Mouse (Mus musculus): ENCODE data around the gene Wfdc2. TPM values are rescaled to one million over a fixed set of nuclear protein-coding genes. Genes with fewer than 3 reads are reported as not detected.
"Not testable (repeated sequence)": the region's sequence is repeated elsewhere in the genome, so short reads cannot be mapped to it uniquely, and the experiment has no call there.

Gene Wfdc2
- polyA plus RNA-seq, 1 experiment from 2014 or later = 282 TPM

DNA sequence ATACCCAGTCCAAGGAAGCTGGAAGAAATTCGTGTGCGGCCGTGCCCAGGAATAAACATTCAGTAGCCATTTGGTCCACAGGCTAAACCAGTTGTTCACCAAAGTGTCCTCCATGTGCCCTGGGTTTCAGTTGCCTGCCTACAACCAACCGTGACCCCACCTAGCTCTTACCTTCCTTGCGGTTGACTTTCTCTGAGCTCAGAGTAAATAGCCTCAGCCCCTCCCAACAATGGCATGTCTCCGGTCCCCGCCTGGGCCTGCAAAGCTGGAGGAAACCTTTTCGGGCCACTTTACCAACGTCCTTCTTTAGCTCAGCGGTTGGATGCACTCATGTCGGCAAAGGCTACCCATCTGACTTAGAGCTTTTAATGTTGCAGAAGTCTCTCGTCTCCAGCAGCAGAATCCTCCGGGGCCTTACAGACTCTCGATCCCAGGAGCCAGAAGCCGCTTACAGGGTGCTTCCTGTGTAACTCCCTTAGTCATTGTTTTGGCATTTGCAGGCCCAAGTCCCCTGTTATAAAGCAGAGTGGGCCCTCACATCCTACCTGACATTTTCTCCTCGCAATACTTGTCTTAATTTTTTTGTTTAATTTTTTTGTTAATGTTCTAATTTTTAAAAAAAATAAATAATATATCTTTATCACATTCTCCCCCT lies 3.1 kb upstream of the Wfdc2 start:
- Histone ChIP-seq H3K4me3 (ENCODE audit: low read depth, low read length) (no peak overlapping the region), H3K9me3 (ENCODE audit: low read depth, low read length) (no peaks in the 10 kb centered on the region), H3K9ac (no peak overlapping the region), H3K4me2 (0 out of 2 replicates have a peak overlapping the region, but pooled peaks have one; percentile 19), H3K27ac (ENCODE audit: low read depth) (peak overlapping the region; percentile 59), H3K27me3 (ENCODE audit: insufficient read depth, low read length) (peaks cover 7% of the 10 kb centered on the region; the same call in 1 of the 2 replicates), H3K4me1 (ENCODE audit: insufficient read depth) (0 out of 2 replicates have a peak, but pooled peaks cover 2% of the 10 kb centered on the region), H3K36me3 (ENCODE audit: insufficient read depth) (no peaks in the 10 kb centered on the region)
- WGBS = 33% methylated on average over 16 of the region's 16 CpGs
- DNase-seq (peak; percentile 45), ATAC-seq (ENCODE audit: insufficient read depth) (no peak)
- no peak for TF ChIP-seq CTCF (IDR thresholded peaks at IDR 0.05; ENCODE audit: low read depth)

DNA sequence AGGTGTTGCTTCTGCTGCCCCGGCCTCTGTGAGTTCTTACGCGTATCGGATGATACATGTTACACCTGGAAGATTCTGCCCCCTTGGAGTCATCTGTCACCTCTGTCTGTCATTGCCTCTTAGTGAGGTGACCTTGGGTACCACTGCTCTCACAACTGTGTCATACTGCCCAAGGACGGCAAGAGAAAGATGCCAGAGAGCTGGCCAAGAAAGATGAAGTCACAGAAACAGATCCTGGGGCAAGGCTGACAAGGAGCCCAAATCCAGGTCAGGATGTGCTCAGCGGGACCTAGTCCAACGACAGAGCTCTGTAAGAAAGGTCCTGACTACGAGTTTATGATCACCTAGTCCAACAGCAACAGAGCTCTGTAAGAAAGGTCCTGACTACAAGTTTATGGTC lies 2.1 kb upstream of the Wfdc2 start:
- no peak overlapping the region for H3K4me3 ChIP-seq (ENCODE audit: low read depth, low read length)
- H3K4me1 ChIP-seq (ENCODE audit: insufficient read depth) = 0 out of 2 replicates have a peak, but pooled peaks cover 2% of the 10 kb centered on the region
- no peaks in the 10 kb centered on the region for H3K9me3 ChIP-seq (ENCODE audit: low read depth, low read length)
- 84% methylated on average over 8 of the region's 8 CpGs for WGBS
- no peak for TF ChIP-seq CTCF (IDR thresholded peaks at IDR 0.05; ENCODE audit: low read depth)
- H3K27me3 ChIP-seq (ENCODE audit: insufficient read depth, low read length) = peaks cover 7% of the 10 kb centered on the region; the same call in 1 of the 2 replicates
- ATAC-seq (ENCODE audit: insufficient read depth) (no peak), DNase-seq (no peak)
- H3K27ac ChIP-seq (ENCODE audit: low read depth) = no peak overlapping the region
- H3K36me3 ChIP-seq (ENCODE audit: insufficient read depth) = no peaks in the 10 kb centered on the region
- H3K4me2 ChIP-seq = no peak overlapping the region
- no peak overlapping the region for H3K9ac ChIP-seq

GRCm38 (mm10) chr2:164563339-164564038 lies 1.3 kb downstream of the Wfdc2 start:
- peak; percentile 75 for TF ChIP-seq CTCF (IDR thresholded peaks at IDR 0.05; ENCODE audit: low read depth)
- Histone ChIP-seq H3K36me3 (ENCODE audit: insufficient read depth) (peaks cover 9% of the 10 kb centered on the region; the same call in 1 of the 2 replicates), H3K9ac (peak overlapping the region; percentile 65), H3K9me3 (ENCODE audit: low read depth, low read length) (no peaks in the 10 kb centered on the region), H3K4me1 (ENCODE audit: insufficient read depth) (0 out of 2 replicates have a peak, but pooled peaks cover 2% of the 10 kb centered on the region), H3K27me3 (ENCODE audit: insufficient read depth, low read length) (peaks cover 7% of the 10 kb centered on the region; the same call in 1 of the 2 replicates), H3K4me2 (peak overlapping the region; percentile 91), H3K4me3 (ENCODE audit: low read depth, low read length) (peak overlapping the region; percentile 52), H3K27ac (ENCODE audit: low read depth) (peak overlapping the region; percentile 77)
- peak; percentile 78 for DNase-seq
- ATAC-seq (ENCODE audit: insufficient read depth) = peak; percentile 55
- 0% methylated on average over 32 of the region's 32 CpGs for WGBS

GRCm38 (mm10) chr2:164564346-164564745 lies 2.1 kb downstream of the Wfdc2 start:
- Histone ChIP-seq H3K4me3 (ENCODE audit: low read depth, low read length) (peak overlapping the region; percentile 52), H3K27ac (ENCODE audit: low read depth) (no peak overlapping the region), H3K36me3 (ENCODE audit: insufficient read depth) (peaks cover 9% of the 10 kb centered on the region; the same call in 1 of the 2 replicates), H3K4me1 (ENCODE audit: insufficient read depth) (0 out of 2 replicates have a peak, but pooled peaks cover 2% of the 10 kb centered on the region), H3K27me3 (ENCODE audit: insufficient read depth, low read length) (peaks cover 7% of the 10 kb centered on the region; the same call in 1 of the 2 replicates), H3K4me2 (peak overlapping the region; percentile 91), H3K9ac (no peak overlapping the region), H3K9me3 (ENCODE audit: low read depth, low read length) (no peaks in the 10 kb centered on the region)
- no peak for ATAC-seq (ENCODE audit: insufficient read depth)
- DNase-seq = no peak
- no peak for TF ChIP-seq CTCF (IDR thresholded peaks at IDR 0.05; ENCODE audit: low read depth)
- 58% methylated on average over 5 of the region's 5 CpGs for WGBS

DNA sequence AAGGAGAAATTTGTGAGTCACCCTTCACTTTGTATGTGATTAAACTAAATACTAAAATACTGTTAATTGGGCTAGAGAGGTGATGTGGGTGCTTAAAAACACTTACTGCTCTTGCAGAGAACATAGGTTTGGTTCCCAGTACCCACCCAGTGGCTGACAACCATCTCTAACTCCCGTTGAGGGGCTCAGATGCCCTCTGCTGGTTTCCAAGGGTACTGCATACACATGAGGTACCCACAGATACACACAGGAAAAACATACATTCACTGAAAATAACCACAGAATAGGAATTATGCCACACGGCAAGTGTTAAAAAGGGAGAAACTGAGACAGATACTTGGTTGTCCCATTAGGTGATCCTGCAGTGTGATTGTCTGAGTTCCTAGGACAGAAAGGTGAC lies 4.8 kb downstream of the Wfdc2 start:
- H3K27ac ChIP-seq (ENCODE audit: low read depth) = no peak overlapping the region
- peak; percentile 51 for TF ChIP-seq CTCF (IDR thresholded peaks at IDR 0.05; ENCODE audit: low read depth)
- H3K9me3 ChIP-seq (ENCODE audit: low read depth, low read length) = no peaks in the 10 kb centered on the region
- peaks cover 9% of the 10 kb centered on the region; the same call in 1 of the 2 replicates for H3K36me3 ChIP-seq (ENCODE audit: insufficient read depth)
- peaks cover 7% of the 10 kb centered on the region; the same call in 1 of the 2 replicates for H3K27me3 ChIP-seq (ENCODE audit: insufficient read depth, low read length)
- DNase-seq (no peak), ATAC-seq (ENCODE audit: insufficient read depth) (no peak)
- WGBS = 81% methylated on average over 2 of the region's 2 CpGs
- H3K4me3 ChIP-seq (ENCODE audit: low read depth, low read length) = no peak overlapping the region
- no peak overlapping the region for H3K4me2 ChIP-seq
- no peak overlapping the region for H3K9ac ChIP-seq
- no peaks in the 10 kb centered on the region for H3K4me1 ChIP-seq (ENCODE audit: insufficient read depth)

DNA sequence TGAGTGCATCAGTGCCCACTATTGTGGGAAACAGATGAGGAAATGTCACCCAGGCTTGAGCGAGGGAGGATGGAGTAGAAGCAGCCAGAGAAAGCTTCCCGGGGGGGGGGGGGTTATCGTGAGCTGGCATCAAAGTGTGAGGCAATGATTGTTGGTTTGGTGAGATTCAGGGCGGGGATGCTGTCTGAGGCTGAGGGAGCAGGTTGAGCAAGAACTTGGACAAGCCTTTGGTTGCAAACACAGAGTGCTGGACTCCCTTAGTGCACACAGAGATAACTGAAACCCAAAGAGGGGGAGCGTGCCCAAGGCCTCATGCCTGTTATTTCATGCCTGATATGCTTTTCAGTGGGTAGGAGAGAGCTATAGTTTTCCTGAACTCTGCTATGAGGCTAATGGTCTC lies 5.2 kb downstream of the Wfdc2 start:
- H3K9ac ChIP-seq = no peak overlapping the region
- 86% methylated on average over 5 of the region's 5 CpGs for WGBS
- H3K4me1 ChIP-seq (ENCODE audit: insufficient read depth) = no peaks in the 10 kb centered on the region
- H3K9me3 ChIP-seq (ENCODE audit: low read depth, low read length) = no peaks in the 10 kb centered on the region
- H3K4me3 ChIP-seq (ENCODE audit: low read depth, low read length) = no peak overlapping the region
- TF ChIP-seq CTCF (IDR thresholded peaks at IDR 0.05; ENCODE audit: low read depth) = no peak
- no peak overlapping the region for H3K4me2 ChIP-seq
- H3K36me3 ChIP-seq (ENCODE audit: insufficient read depth) = peaks cover 9% of the 10 kb centered on the region; the same call in 1 of the 2 replicates
- no peak overlapping the region for H3K27ac ChIP-seq (ENCODE audit: low read depth)
- ATAC-seq (ENCODE audit: insufficient read depth) (no peak), DNase-seq (no peak)
- peaks cover 5% of the 10 kb centered on the region; the same call in 1 of the 2 replicates for H3K27me3 ChIP-seq (ENCODE audit: insufficient read depth, low read length)

DNA sequence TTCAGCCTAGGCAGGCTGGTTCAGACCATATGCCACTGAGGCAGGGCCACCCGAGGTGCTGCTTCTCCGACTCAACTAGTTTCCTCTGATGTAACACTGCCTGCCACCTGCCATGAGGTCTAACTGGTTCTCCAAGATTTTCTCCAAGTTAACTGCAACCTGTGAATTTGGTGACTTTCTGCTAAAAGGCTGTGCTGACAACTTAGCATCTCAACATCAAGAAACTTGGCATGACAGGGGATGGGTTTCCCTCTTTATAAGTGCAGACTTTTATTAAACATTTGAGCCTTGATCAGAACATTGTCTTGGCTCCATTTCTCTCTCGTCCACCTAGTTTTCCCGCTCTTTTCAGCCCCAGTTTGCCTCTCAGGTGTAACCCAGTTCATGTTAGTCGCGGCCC lies 11.1 kb downstream of the Wfdc2 start, which contains the start of gene Spint3:
Spint3 (minus strand) TSS at position 101 of the 400 bp plus-strand sequence.
- not testable (repeated sequence) for H3K4me3 ChIP-seq (ENCODE audit: low read depth, low read length); H3K4me1 ChIP-seq (ENCODE audit: insufficient read depth); ATAC-seq (ENCODE audit: insufficient read depth); H3K9me3 ChIP-seq (ENCODE audit: low read depth, low read length); H3K36me3 ChIP-seq (ENCODE audit: insufficient read depth); DNase-seq; H3K27ac ChIP-seq (ENCODE audit: low read depth); H3K27me3 ChIP-seq (ENCODE audit: insufficient read depth, low read length); H3K9ac ChIP-seq; H3K4me2 ChIP-seq
- 77% methylated on average over 6 of the region's 6 CpGs for WGBS

GRCm38 (mm10) chr2:164585025-164585725 lies 23.0 kb downstream of the Wfdc2 start, which contains the start of gene Wfdc6a:
Gene Wfdc6a (minus strand): TSS chr2:164585447.
- not testable (repeated sequence) for H3K4me1 ChIP-seq (ENCODE audit: insufficient read depth); H3K4me2 ChIP-seq; H3K4me3 ChIP-seq (ENCODE audit: low read depth, low read length); H3K9ac ChIP-seq; H3K9me3 ChIP-seq (ENCODE audit: low read depth, low read length); H3K27me3 ChIP-seq (ENCODE audit: insufficient read depth, low read length); H3K36me3 ChIP-seq (ENCODE audit: insufficient read depth)
- ATAC-seq (ENCODE audit: insufficient read depth) (peak; percentile 52; the same call in 1 of the 2 replicates), DNase-seq (peak; percentile 71)
- WGBS = 37% methylated on average over 13 of the region's 13 CpGs
- H3K27ac ChIP-seq (ENCODE audit: low read depth) = peak within 1 kb of the TSS; percentile 50; the same call in 1 of the 2 replicates
